Mouse (Mus musculus) left cerebral cortex, adult 2 months (tissue): ENCODE data around the gene Egfl8. TPM values are rescaled to one million over a fixed set of nuclear protein-coding genes. Genes with fewer than 3 reads are reported as not detected.

Experiments used
- DNase-seq, 2 experiments: peaks; one replicate each; pipeline ENCODE4 v3.0.0; 2021 to 2022; ENCODE audit warnings: low spot score in 2 of 2, mixed read lengths in 1 of 2; ENCODE audit errors: extremely low spot score in 1 of 2
- H3K27ac ChIP-seq: fragments of 200-600 bp; 2 replicates; pipeline ENCODE4 v1.8.1; 2022
- H3K4me3 ChIP-seq: fragments of 200-600 bp; 2 replicates; pipeline ENCODE4 v1.8.1; 2022
- CTCF ChIP-seq: fragments of 200-600 bp; IDR thresholded peaks from 2 replicates; pipeline ENCODE4 v1.8.1; 2022; ENCODE audit warnings: antibody characterized with exemption, mild to moderate bottlenecking, moderate library complexity
- intact Hi-C: fragments of 180-260 bp; cut with DNase I; formaldehyde crosslinking; loops from one replicate; pipeline ENCODE4 v1.15.1; 2025
- total RNA-seq, 2 experiments: library from RNA; stranded (reverse); gene quantifications; 2 replicates each; pipeline ENCODE4 v1.2.3; 2021

Egfl8 gene
- total RNA-seq, 2 experiments from 2014 or later: 2.9 to 3.5 TPM

- Histone ChIP-seq H3K27ac (no peak overlapping the region), H3K4me3 (no peak overlapping the region)
- intact Hi-C loops: no loop called here
- DNase-seq: no peak
- TF ChIP-seq CTCF: no peak
Measured at GRCm38 (mm10) chr17:34635671-34636070, 19.9 kb upstream of the Egfl8 start.

- peak; percentile 83 to 84 for DNase-seq
- peak overlapping the region; percentile 97 for H3K27ac ChIP-seq
- H3K4me3 ChIP-seq: peak overlapping the region; percentile 68
- no peak for TF ChIP-seq CTCF
- intact Hi-C loops: no loop called here
Measured at GRCm38 (mm10) chr17:34632261-34632691, 16.5 kb upstream of the Egfl8 start.

DNA sequence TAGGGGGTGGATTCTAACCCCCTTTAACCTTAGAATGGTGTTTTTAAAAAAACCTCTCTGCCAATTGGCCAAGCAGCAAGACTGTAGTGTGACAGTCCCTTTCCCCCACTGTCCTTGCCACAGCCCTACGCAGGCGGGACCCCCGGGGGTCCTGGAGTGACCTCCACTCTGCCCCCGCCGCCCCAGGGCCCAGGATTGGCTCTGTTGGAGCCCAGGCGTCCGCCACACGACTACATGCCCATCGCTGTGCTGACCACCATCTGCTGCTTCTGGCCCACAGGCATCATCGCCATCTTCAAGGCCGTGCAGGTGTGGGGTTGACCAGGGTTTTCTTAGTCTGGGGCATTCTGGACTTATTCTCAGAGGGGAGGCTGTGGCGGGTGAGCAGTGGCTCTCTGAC, 15.9 kb upstream of the Egfl8 start:
- H3K4me3 ChIP-seq: peak overlapping the region; percentile 68
- peak overlapping the region; percentile 97 for H3K27ac ChIP-seq
- intact Hi-C loops: no loop called here
- no peak for DNase-seq
- TF ChIP-seq CTCF: no peak

DNA sequence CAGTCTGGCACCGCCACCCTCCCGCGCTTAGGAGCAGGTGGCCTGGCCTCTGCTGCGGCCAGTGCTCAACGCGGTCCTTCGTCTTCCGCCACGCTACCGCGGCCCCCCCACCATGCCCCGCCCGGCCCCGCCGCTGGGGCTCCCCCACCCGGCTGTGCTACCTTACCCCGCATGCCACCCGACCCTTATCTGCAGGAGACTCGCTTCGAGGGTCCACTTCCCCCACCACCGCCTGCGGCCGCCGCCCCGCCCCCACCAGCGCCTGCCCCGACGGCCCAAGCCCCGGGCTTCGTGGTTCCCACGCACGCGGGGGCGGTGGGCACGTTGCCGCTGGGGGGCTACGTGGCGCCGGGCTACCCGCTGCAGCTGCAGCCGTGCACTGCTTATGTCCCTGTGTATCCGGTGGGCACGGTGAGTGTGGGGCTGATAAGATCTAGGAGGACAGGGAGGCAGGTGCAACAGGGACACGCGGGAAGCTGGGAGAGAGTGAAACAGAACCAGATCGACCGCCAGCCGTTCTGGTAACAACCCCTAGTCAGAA, 15.1 kb upstream of the Egfl8 start:
- DNase-seq: peak in 1 of 2 experiments; percentile 65
- H3K27ac ChIP-seq: peak overlapping the region; percentile 97

GRCm38 (mm10) chr17:34629796-34630603, 14.2 kb upstream of the Egfl8 start:
- H3K27ac ChIP-seq: peak overlapping the region; percentile 97
- no peak for DNase-seq
- H3K4me3 ChIP-seq: peak overlapping the region; percentile 68
- intact Hi-C loops: loop anchor here (10.0 kb wide), 1 partner anchor 615 kb away; the partner anchor contains the start of gene Ddx39b
- no peak for TF ChIP-seq CTCF

More for the DNA sequence above, 15.1 kb upstream of the Egfl8 start:
- intact Hi-C loops: no loop called here
- no peak for TF ChIP-seq CTCF
- H3K4me3 ChIP-seq: peak overlapping the region; percentile 68

GRCm38 (mm10) chr17:34629221-34629751, 13.5 kb upstream of the Egfl8 start, which contains the start of gene Prrt1:
Gene Prrt1, plus strand, starts transcription at chr17:34629533.
- Histone ChIP-seq H3K27ac (peak within 1 kb of the TSS; percentile 97), H3K4me3 (peak within 1 kb of the TSS; percentile 68)
- intact Hi-C loops: loop anchor here (10.0 kb wide), 1 partner anchor 616 kb away; the partner anchor contains the start of gene Ddx39b
- no peak for TF ChIP-seq CTCF
- DNase-seq: peak; percentile 60 to 67

DNA sequence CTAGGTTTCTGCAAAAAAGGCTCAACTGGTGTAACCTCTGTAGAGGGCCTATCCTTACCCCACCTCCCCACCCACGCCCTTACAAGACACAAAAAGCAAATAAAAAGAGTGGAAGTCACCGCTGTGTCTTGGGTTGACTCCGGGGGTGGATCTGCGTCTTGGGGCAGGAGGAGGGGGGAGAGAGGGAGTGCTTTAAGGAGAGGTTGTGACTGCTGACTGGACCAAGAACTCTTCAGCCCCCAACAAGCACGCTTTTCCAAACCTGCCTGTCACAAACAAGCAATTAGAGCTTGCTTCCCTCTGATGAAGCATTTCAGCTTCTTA, 12.8 kb upstream of the Egfl8 start:
- no peak for DNase-seq
- Histone ChIP-seq H3K27ac (peak overlapping the region; percentile 97), H3K4me3 (peak overlapping the region; percentile 68)
- intact Hi-C loops: loop anchor here (10.0 kb wide), 1 partner anchor 616 kb away; the partner anchor contains the start of gene Ddx39b
- TF ChIP-seq CTCF: no peak

DNA sequence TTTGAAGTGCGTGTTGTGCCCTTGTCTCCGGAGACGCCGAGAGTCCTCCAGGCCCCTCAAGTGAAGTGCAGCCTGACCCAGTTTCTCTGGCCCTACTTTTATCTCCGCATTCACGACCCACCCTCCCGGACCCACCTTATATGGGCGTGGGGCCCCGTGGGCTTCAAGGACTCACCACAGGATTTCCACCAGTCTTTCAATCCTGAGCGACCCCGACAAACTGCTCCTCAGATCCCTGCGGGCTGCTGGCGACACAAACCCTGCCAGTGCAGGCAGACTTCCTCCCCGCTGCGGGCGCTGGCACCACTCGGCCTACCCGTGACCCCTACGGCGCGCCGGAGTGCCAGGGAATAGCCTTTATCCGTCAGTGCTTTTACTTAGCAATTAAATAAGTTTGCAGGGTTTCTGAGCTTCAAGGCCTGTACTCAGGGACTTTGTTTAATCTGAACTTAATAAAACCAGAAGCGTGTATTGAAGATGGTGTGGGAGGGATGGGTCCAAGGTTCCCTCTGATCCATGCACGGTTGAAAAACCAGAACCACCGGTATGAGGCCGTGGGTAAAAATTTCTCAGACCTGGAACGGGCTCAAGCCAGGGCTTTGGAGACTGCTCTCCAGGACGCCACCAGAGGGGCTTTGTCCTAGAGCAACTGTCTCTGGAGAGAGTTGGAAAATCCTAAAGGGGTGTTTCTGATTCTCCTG, 12.3 kb upstream of the Egfl8 start, which contains the start of gene Ppt2:
Gene Ppt2 (minus strand): TSS at position 568 of the 701 bp plus-strand sequence.
- Histone ChIP-seq H3K27ac (peak within 1 kb of the TSS; percentile 97), H3K4me3 (peak within 1 kb of the TSS; percentile 68)
- DNase-seq: peak; percentile 53
- intact Hi-C loops: loop anchor here (1.0 to 10.0 kb wide), 2 partner anchors 16 to 617 kb away; partner anchors contain the start of genes Ddx39b and Fkbpl
- TF ChIP-seq CTCF: no peak

DNA sequence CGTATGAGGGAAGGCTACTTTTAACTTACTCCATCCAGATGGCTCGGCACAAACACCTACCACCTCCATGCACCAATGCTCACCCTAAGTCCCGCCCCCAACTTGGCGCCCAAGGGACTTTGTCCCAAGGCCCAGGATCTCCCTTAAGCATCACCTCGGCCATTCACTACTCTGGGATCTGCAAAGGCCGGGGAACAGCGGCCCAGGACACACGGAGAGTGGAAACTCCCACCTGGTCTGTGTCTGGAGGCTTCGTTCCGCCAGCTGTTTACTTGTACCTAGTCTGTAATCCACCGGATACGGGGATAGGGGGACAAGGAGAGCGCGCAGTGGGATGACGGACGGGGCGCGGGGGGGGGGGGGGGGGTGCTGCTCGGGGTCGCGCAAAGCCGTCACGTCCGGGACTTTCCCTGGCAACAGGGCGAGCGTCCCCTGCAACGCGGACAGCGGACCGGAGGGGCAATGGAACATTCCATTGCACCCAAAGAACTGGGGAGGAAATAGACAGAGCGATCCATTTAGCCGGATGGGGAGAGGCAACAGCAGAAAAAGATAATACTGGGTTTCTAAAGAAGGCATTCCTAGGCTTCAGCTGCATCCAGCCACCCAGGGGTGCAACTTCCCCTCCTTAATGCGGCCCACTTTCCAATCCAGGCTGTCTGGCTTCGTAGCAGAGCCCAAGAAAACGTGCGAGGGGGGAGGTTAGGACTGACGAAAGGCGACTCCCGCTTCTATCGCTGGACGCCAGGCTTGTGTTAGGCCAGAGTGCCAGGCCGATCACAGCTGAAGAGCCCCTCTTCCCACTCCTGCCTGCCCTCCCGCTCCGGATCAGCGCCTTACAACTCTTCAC, 11.5 kb upstream of the Egfl8 start:
- TF ChIP-seq CTCF: no peak

DNA sequence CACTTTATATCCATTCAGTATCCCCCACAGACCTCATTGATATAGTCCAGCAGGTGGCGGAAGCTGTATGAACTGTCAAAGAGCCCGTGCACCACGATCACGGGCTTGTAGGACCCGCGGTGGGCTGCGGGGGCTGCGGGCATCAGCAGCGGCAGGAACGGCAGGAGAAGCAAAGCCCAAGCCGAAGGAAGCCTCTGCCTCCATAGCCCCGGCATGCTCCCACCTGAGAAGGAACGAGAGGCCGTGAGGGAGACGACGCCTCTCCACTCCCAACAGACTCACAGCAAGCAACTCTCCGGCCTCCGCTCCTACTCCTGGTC, 11.0 kb upstream of the Egfl8 start:
- H3K27ac ChIP-seq: peak overlapping the region; percentile 97
- intact Hi-C loops: loop anchor here (1.0 to 10.0 kb wide), 2 partner anchors 18 to 618 kb away; partner anchors contain the start of genes Ddx39b and Fkbpl
- DNase-seq: no peak

More for the DNA sequence above, 11.5 kb upstream of the Egfl8 start:
- DNase-seq: peak; percentile 83 to 87
- Histone ChIP-seq H3K27ac (peak overlapping the region; percentile 97), H3K4me3 (peak overlapping the region; percentile 68)
- intact Hi-C loops: loop anchor here (1.0 to 10.0 kb wide), 2 partner anchors 17 to 617 kb away; partner anchors contain the start of genes Ddx39b and Fkbpl

More for the DNA sequence above, 11.0 kb upstream of the Egfl8 start:
- H3K4me3 ChIP-seq: peak overlapping the region; percentile 68
- peak; percentile 48 for TF ChIP-seq CTCF
